Mouse (Mus musculus) CD4-positive helper T cell, adult 2 months (primary cell): ENCODE measurements at regions not wholly inside any gene's neighbourhood (a gene's known extent, or its start where the extent isn't known, plus 50 kb on each side); places are given as distances from the start of the nearest gene placed in this dataset.

Experiments used
- DNase-seq: peaks from one replicate; pipeline ENCODE4 v3.0.0-alpha.2; 2012; ENCODE audit warnings: low read depth, missing footprints, low spot score

DNA sequence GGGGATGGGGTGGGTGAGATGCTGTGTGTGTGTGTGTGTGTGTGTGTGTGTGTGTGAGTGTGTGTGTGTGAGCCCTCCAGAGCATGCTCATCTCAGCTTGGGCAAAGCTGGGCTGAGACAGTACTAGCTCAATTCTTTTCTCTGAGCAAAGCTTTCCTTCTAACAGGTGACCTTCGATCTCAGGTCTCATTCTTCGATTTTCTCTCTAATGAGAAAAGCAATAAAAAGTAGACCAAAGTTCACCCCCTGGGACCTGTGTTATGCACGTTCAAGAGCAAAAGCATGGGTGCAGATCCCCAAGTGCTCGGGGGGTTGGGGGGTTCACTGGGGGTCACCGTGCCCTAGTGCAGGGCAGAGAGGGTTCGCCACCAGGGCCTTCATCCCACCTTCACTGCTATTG is 103.1 kb upstream of the Slc22a12 start:
- no peak for DNase-seq

DNA sequence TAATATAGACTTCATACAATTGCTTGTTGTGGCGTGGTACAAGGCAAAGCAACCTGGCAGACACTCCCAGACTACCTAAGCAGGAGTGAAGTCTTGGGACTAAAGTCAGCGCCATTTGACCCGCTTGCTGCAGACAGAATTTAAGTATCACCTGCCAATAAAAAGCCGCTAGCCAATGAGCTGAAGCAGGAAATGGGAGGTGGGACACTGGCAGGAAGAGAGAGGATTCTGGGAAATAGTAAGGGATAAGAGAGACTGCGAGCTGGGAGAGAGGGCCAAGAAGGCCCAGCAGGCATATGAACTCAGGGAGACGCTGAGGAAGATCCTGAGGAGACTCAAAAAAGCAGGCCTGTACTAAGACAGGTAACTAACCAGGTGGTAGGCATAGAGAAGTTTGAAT is 102.0 kb upstream of the Slc22a12 start:
- DNase-seq, result no peak

DNA sequence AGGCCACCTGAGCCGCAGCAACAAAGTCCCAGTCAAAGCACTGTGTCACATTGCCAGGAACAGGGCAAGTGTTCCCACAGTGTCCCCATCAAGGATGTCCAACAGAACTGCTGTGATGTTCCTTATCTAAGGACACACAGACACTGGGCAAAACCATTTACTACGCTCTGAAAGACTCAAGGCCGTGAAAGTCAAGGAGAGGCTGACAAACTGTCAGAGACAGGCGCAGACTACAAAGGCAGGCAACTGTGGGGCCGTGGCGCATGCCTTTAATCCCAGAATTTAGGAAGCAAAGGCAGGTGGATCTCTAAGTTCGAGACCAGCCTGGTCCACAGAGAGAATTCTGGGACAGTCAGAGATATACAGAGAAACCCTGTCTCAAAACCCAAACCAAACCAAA is 96.8 kb upstream of the Slc22a12 start:
- no peak for DNase-seq

DNA sequence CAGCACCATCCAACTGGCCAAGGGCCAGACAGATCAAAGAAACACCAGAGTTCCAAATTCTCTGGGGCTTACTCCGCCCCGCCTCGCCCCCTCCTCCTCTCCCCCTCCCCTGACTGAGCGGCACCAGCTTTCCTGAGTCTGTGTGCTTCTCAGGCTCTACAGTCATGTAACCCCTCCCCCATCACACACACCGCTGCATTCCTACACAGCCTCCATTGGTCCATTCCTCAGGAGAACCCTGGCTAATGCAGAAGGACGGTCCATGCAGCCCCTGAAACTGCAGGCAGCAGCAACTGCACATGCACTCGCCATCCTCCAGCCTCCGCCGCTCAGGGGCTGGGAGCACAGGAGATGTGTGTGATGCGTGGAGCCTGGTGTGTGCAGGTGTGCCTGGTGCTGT is 90.6 kb upstream of the Slc22a12 start:
- no peak for DNase-seq

DNA sequence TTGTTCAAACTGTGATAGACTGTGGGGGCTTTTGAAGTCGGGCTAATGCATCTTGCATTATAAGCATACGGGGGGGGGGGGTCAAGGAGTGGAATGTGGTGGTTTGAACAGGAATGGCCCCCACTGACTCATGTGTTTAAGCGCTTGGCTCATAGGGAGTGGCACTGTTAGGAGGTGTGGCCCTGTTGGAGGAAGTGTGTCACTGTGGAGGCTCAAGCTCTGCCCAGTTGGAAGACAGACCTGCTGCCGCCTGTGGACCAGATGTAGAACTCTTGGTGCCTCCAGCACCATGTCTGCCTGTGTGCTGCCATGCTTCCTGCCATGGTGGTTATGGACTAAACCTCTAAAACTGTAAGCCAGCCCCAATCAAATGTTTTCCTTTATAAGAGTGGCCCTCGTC is 89.0 kb upstream of the Slc22a12 start:
- no peak for DNase-seq

DNA sequence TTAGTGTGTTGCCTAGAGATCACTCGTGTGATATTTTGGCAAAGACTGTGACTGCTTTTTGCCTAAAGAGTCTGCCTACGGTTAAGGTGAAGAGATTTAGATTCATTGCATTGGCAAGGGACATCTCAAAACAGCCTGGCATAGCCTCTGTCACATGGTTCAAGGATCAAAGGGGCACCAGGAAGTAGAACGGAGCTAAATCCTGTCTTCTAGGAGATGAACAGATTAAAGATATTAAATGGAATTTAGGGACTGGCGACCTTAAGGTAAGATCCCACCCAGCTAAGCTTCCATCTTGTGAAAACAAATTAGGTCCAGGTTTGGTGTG is 87.7 kb upstream of the Slc22a12 start:
- no peak for DNase-seq

DNA sequence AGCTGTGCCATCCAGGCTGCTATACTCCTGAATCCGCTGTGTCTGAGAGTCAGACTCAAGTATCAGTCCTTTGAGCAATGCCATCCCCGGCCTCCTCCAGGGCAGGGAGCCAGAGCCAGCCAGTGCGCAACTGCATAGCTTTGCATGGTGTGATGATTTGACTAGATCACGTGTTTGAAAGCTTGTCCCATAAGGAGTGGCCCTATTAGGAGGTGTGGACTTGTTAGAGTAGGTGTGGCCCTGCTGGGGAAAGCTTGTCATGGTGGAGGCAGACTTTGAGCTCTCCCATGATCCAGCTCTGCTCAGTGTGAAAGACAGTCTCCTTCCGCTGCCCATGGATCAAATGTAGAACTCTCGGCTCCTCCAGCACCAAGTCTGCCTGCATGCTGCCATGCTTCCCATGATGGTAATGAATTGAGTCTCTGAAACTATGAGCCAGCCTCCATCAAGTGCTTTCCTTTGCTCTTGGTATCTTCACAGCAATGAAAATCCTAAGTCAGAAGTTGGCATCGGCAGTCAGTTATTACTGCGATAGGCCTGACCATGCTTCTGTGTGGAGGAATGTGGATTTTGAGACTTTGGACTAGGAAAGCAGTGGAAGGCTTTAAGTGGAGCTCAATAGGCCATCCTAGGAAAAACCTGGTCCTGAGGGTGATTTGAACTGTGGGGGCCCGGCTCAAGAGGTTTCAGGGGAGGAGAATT is 87.2 kb upstream of the Slc22a12 start:
- no peak for DNase-seq

DNA sequence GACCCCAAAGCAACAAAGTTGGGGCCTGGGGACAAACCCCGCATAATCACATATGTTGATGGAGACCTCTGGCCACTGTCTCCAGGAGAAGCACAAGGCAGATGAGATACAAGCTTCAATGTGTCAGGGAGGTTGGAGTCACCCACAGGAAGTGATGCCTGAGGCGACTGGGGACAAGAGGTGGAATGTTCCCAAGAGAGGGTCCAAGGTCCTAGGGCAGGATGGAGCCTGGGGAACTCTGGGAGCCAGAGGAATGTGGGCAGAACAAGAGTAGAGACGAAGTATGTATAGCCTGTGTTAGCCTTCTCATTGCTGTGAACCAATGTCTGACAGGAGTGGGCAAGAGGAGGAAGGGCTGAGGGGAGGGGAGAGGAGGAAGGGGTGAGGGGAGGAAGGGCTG is 82.7 kb upstream of the Slc22a12 start:
- DNase-seq, result no peak

DNA sequence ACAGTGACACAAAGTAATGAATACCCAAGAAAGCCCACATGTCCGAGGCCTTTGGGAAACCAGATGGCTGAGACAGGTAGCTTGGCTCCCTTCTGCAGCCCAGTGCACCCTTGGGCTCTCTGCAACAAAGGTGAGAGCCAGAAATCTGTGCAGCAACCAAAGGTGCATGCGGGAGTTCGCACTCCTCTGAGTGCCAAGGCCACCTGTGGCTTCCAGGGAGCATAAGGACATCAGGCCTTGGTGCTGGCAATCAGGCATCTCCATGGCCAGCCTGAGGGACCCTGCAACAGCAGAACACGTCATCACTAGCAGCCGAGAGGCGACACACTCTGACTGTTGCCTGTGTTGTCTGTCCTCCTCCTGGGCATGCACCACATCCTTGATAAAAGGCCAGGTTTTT is 78.2 kb upstream of the Slc22a12 start:
- no peak for DNase-seq

DNA sequence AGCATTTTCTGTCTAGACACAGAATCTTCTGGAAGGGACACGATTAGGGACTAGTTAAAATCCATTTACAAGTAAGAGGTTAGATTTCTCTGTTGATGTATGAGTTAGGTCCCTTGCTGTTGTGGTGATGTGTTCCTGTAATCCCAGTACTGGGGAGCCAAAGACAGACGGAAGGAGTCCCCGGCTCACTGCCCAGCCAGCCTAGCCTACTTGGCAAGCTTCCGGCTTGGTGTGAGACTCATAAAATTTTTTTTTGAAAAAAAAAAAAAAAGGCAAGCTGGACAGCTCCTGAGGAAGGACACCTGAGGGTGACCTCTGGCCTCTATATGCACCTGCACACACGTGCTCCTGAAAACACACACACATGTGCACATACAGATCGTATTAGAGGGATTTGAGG is 76.7 kb upstream of the Slc22a12 start:
- DNase-seq, result no peak

DNA sequence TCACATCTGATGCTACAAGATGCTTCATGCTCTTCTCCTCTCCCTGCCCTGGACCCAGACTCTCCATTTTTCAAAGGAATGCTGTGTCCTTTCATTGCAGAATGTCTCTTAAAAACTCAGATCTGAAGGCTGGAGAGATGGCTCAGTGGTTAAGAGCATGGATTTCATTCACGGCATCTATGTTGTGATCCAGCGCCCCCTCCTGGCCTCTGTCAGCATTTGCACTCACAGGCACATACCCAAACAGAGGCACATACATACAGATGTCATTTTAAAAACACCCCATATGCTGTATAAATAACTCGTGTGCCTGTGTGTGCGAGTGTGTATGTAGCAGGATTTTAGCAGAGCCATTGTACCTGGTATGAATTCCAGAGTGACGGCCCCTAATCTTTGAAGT is 73.8 kb upstream of the Slc22a12 start:
- no peak for DNase-seq

DNA sequence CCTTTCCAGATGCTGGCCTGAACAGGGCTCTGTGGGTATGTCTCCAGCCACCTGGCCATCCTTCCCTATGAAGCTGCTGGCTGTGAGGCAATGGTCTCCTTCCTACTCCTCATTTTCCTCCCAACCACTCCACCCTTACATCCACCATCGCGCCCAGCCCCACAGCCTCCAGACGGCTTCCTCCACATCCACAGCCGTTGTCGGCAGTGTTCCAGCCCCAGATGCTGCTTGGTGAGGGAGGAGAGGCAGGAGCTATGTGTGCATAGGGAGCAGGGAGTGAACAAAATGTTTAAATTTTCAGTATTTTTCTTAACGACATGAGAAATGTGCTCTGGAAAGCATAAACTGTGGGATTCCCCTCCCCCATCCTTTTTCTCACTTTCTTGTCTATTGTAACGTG is 69.6 kb upstream of the Slc22a12 start:
- DNase-seq, result no peak

DNA sequence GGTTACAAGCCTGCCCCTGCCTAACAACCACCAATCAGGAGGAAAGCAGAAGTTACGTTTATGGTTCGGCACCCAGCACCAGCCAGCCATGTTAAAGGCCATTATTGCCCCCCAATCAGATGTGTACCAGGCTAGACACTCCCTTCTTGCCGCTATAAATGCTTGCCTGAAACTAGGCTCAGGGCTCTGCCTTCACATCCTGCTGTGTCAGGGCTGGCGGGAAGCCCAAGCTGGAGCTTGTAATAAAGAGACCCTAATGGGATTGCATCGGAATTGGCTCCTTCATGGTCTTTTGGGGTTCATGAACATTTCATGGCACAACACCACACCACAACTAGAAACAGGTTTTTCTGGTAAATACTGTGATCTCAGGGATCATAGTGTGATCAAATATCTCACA is 69.1 kb upstream of the Slc22a12 start:
- DNase-seq, result no peak

DNA sequence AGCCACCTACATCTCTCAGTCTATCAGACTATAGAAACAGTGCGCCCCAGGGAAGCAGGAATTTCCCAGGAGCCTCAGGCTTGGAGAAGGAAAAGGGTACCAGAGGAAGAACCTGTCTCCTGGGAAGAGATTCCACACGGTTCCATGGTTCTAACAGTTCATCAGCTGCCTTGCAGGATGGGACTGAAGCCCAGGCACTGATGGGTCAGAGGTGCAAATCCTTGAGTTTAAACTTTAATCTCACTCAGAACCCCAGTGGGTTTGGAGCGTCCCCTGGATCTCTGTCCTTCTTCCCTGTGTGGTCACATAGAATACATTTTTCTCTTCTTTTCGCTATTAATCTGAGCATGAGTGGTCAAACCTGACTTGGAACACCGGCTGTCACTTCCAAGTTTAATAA is 67.9 kb upstream of the Slc22a12 start:
- no peak for DNase-seq

DNA sequence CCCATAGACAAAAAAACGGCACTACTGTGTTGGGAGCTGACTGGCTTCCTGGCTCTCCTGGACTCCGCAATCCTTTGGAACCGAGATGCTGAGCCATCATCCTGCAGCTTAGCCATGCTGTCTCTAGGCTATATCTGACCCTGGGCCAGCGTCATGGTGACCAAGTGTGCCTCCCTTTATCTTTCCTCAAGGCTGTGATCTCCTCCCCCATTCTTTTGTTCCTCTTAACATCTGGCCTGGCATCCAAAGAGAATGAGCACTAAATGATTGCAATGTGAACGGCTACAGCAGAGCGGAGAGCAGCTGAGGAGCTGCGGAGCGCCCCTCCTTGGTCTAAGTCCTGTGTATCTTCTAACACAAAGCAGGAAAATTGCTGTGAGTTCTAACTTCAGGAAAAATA is 67.2 kb upstream of the Slc22a12 start:
- DNase-seq, result no peak

DNA sequence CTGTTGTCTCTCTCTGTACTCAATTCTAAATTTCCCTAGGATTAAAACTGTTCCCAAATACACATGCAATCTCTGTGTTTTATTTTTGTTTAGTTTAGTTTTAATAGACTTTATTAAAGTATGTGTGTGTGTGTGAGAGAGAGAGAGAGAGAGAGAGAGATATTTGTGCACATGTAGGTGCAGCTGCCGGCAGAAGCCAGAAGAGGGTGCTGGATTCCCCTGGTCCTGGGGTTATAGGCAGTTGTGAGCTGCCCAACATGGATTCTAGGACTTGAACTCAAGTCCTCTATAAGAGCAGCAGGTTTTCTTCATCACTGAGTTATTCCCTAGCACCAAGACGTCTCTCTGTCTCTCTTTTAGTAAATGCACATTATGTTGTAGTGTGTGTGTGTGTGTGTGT is 64.7 kb upstream of the Slc22a12 start:
- DNase-seq, result no peak

DNA sequence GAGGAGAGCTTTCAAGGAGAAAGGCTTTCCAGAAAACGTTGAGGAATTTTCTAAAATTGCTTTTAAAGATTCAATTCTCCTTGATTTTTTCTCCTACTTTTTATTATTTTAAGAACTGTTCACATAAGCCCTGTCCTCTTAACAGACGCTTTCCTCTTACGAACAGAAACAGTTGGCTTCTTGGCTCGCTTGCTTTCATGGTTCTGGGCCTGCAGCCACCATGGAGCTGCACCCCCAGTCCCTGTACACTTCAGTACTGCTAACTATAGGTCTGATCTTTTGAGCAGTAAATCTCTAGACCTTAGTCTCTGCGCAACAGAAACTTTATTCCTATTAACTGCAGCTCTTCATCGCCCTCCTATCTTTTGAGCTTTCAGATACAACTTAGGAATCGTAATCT is 63.8 kb upstream of the Slc22a12 start:
- no peak for DNase-seq

DNA sequence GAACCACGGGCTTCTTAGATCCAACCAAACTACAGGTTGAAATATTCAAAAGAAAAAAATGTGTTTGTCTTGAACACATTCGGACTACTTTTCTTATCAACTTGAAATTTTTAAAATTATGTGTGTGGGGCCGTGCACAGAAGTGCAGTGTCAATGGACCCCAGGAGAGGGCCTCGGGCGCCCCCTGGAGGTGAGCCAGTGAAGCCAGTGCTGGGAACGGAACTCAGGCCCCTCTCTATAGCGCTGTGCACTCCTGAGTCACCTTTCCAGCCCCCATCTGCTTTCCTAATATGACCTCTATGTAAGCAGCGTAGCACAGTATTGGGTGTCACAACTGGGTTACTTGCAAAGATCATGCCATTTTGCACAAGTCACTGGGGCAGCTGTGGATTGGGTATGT is 61.9 kb upstream of the Slc22a12 start:
- DNase-seq, result no peak

DNA sequence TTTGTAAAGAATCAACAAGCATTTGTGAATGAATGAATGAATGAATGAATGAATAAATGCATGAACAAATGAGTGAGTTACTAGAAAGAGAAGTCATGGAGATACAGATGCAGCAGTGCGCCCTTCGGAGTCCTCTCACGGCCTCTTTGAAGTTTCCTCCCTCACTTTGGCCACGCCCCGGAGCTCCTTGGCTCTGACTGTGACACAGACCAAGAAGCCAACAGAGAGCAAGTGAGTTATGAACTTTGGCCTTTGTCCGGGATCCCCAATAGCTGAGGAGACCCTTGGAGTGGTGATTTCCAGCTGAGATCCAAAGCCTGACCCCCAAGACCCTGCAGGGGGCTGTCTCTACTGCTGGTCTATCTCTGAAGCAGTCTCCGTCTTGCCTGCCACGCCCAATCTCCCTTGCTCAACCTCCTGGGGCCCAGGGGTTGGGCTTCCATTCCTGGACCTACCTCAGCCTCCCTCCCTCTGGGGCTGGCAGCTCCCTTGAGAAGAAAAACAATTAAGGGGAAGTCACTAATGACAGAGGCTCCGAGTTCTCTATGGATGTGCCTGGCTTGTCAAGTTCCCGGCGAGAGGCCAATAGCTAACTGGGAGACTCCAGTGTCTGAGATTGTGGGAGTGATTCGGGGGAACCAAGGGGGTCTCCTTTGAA is 58.2 kb upstream of the Slc22a12 start:
- no peak for DNase-seq

DNA sequence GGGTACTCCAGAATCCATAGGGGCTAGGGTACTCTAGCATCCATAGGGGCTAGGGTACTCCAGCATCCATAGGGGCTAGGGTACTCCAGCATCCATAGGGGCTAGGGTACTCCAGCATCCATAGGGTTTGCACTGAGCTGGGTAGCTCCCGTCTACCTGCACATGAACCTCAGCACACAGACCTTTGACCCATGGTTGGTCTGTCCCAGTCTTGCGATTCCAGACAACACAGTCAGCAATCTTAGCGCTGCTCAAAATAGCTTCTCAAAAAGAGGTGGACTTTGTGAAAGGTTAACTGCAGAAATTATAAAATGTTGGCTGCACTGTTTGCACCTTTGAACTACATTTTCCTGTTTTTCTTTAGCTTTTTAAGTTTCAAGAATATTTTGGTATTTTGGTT is 56.4 kb upstream of the Slc22a12 start:
- DNase-seq, result no peak

DNA sequence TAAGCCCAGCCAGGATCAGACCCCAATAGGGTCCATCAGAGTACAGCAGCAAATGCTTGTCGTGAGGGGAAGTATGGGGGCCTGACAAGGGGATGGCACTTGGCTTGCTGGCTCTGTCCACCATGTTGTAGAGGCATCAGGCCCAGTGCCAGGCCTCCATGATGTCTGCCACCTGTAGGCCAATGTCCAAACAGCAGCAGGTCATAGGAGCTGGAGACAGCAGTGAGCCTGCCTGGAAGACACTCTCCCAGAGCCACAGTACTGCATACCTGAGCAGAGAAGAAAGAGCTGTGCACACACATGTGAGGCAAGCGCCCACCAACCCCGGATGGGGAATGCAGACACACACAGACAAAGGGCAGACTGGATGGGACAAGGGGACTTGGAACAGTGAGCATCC is 55.4 kb upstream of the Slc22a12 start:
- no peak for DNase-seq

DNA sequence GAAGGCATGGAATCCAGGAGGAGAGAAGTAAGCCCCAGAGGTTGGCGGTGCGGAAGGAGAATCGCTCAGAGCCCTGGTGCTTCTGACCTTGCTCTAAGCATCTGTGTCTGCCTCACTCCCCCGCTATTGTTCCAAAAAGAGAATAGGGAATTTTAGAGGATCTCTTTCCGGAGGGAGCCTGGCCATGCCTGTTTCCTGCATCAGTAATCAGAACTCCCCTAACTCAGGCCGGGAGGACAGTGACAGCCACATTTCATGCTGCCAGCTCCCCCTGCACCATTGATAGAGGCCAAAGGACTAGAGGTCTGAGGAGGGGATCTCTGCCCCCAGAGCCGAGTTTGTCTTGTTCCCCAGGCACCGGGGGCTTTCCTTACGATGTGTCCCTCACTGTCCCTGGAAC is 53.0 kb upstream of the Slc22a12 start:
- DNase-seq, result no peak
